Mouse (Mus musculus): Measurements from ENCODE around the gene Fgd5.
"Not testable (repeated sequence)": the region's sequence is repeated elsewhere in the genome, so short reads cannot be mapped to it uniquely, and the experiment has no call there.

- TF ChIP-seq POLR2A (IDR thresholded peaks at IDR 0.05; ENCODE audit: control insufficient read depth in 1 of 2, insufficient read depth in 1 of 2, low read depth in 1 of 2, low read length in 2 of 2, poor library complexity in 1 of 2); MAX (IDR thresholded peaks at IDR 0.05; ENCODE audit: low read length); USF1 (IDR thresholded peaks at IDR 0.05; ENCODE audit: low read depth, low read length); TBP (IDR thresholded peaks at IDR 0.05; ENCODE audit: low read depth, low read length); TAL1 (IDR thresholded peaks at IDR 0.05; ENCODE audit: low read length); SMC3 (IDR thresholded peaks at IDR 0.05; ENCODE audit: low read depth, low read length); POLR2AphosphoS2 (IDR thresholded peaks at IDR 0.05; ENCODE audit: low read length); CHD1 (IDR thresholded peaks at IDR 0.05; ENCODE audit: low read depth, low read length); CTCF (IDR thresholded peaks at IDR 0.05 in 2 of 3, conservative IDR thresholded peaks at IDR 0.05 in 1 of 3; ENCODE audit: control insufficient read depth in 1 of 3, insufficient read depth in 1 of 3, low read depth in 2 of 3, low read length in 3 of 3, poor library complexity in 1 of 3, severe bottlenecking in 1 of 3); ETS1 (IDR thresholded peaks at IDR 0.05; ENCODE audit: low read depth, low read length): not testable (repeated sequence)
These were observed 110.5 kb downstream of the Fgd5 start for GRCm38 (mm10) chr6:92089141-92089540.
